Mouse (Mus musculus): ENCODE measurements at regions not wholly inside any gene's neighbourhood (a gene's known extent, or its start where the extent isn't known, plus 50 kb on each side); places are given as distances from the start of the nearest gene placed in this dataset.

GRCm38 (mm10) chr11:91524019-91524418 lies 53.3 kb downstream of the Kif2b start:
- no peak overlapping the region for H3K27ac ChIP-seq (replicated peaks)
- H3K9ac ChIP-seq, result no peak overlapping the region
- no peaks in the 10 kb centered on the region for H3K36me3 ChIP-seq
- H3K4me2 ChIP-seq, result no peak overlapping the region
- no peak overlapping the region for H3K4me3 ChIP-seq
- H3K9me3 ChIP-seq, result no peaks in the 10 kb centered on the region
- H3K4me1 ChIP-seq (replicated peaks), result no peaks in the 10 kb centered on the region
- H3K27me3 ChIP-seq, result no peaks in the 10 kb centered on the region
- 88% methylated on average over 4 of the region's 4 CpGs for WGBS
- no peak for ATAC-seq (ENCODE audit: low read depth)

GRCm38 (mm10) chr11:91479236-91479635 lies 98.1 kb downstream of the Kif2b start:
- H3K4me1 ChIP-seq (replicated peaks), result no peaks in the 10 kb centered on the region
- WGBS, result 93% methylated on average over 2 of the region's 2 CpGs

GRCm38 (mm10) chr11:91463578-91464401 lies 113.6 kb downstream of the Kif2b start:
- H3K4me3 ChIP-seq, result no peak overlapping the region
- no peak overlapping the region for H3K4me2 ChIP-seq
- no peaks in the 10 kb centered on the region for H3K27me3 ChIP-seq
- no peak overlapping the region for H3K27ac ChIP-seq (replicated peaks)
- H3K9me3 ChIP-seq, result no peaks in the 10 kb centered on the region
- no peaks in the 10 kb centered on the region for H3K36me3 ChIP-seq
- ATAC-seq (ENCODE audit: low read depth), result no peak
- WGBS, result 60% methylated on average over 8 of the region's 8 CpGs
- no peak overlapping the region for H3K9ac ChIP-seq
- no peaks in the 10 kb centered on the region for H3K4me1 ChIP-seq (replicated peaks)

More at GRCm38 (mm10) chr11:91479236-91479635, 98.1 kb downstream of the Kif2b start:
- H3K4me3 ChIP-seq, result no peak overlapping the region
- H3K4me2 ChIP-seq, result no peak overlapping the region
- H3K36me3 ChIP-seq, result no peaks in the 10 kb centered on the region
- no peak for ATAC-seq (ENCODE audit: low read depth)
- no peak overlapping the region for H3K9ac ChIP-seq
- no peaks in the 10 kb centered on the region for H3K9me3 ChIP-seq
- no peaks in the 10 kb centered on the region for H3K27me3 ChIP-seq
- no peak overlapping the region for H3K27ac ChIP-seq (replicated peaks)

GRCm38 (mm10) chr11:91461946-91462345 lies 115.4 kb downstream of the Kif2b start:
- no peak overlapping the region for H3K4me2 ChIP-seq
- no peak overlapping the region for H3K27ac ChIP-seq (replicated peaks)
- no peaks in the 10 kb centered on the region for H3K9me3 ChIP-seq
- H3K27me3 ChIP-seq, result no peaks in the 10 kb centered on the region
- no peak overlapping the region for H3K9ac ChIP-seq
- no peak overlapping the region for H3K4me3 ChIP-seq
- 66% methylated on average over 3 of the region's 3 CpGs for WGBS
- no peak for ATAC-seq (ENCODE audit: low read depth)
- no peaks in the 10 kb centered on the region for H3K4me1 ChIP-seq (replicated peaks)
- no peaks in the 10 kb centered on the region for H3K36me3 ChIP-seq

GRCm38 (mm10) chr11:91442361-91442760 lies 135.0 kb downstream of the Kif2b start:
- no peak for ATAC-seq (ENCODE audit: low read depth)
- no peak overlapping the region for H3K4me2 ChIP-seq
- H3K4me1 ChIP-seq (replicated peaks), result no peaks in the 10 kb centered on the region
- H3K27me3 ChIP-seq, result no peaks in the 10 kb centered on the region
- no peak overlapping the region for H3K9ac ChIP-seq
- H3K27ac ChIP-seq (replicated peaks), result no peak overlapping the region
- H3K4me3 ChIP-seq, result no peak overlapping the region
- 83% methylated on average over 4 of the region's 4 CpGs for WGBS
- no peaks in the 10 kb centered on the region for H3K9me3 ChIP-seq
- no peaks in the 10 kb centered on the region for H3K36me3 ChIP-seq

- H3K36me3 ChIP-seq, result no peaks in the 10 kb centered on the region
- no peaks in the 10 kb centered on the region for H3K27me3 ChIP-seq
- H3K27ac ChIP-seq (replicated peaks), result no peak overlapping the region
- ATAC-seq (ENCODE audit: low read depth), result no peak
- no peaks in the 10 kb centered on the region for H3K4me1 ChIP-seq (replicated peaks)
- no peak overlapping the region for H3K4me2 ChIP-seq
- H3K4me3 ChIP-seq, result no peak overlapping the region
- H3K9me3 ChIP-seq, result no peaks in the 10 kb centered on the region
- 91% methylated on average over 5 of the region's 5 CpGs for WGBS
- H3K9ac ChIP-seq, result no peak overlapping the region
Observed at GRCm38 (mm10) chr11:91432195-91432594, 145.2 kb downstream of the Kif2b start.

- no peaks in the 10 kb centered on the region for H3K36me3 ChIP-seq
- H3K27me3 ChIP-seq, result no peaks in the 10 kb centered on the region
- no peak overlapping the region for H3K4me2 ChIP-seq
- ATAC-seq (ENCODE audit: low read depth), result no peak
- H3K4me1 ChIP-seq (replicated peaks), result no peaks in the 10 kb centered on the region
- WGBS, result 72% methylated on average over 4 of the region's 4 CpGs
- no peak overlapping the region for H3K27ac ChIP-seq (replicated peaks)
- H3K9me3 ChIP-seq, result no peaks in the 10 kb centered on the region
- H3K9ac ChIP-seq, result no peak overlapping the region
- H3K4me3 ChIP-seq, result no peak overlapping the region
Observed at GRCm38 (mm10) chr11:91426731-91427130, 150.6 kb downstream of the Kif2b start.

- no peaks in the 10 kb centered on the region for H3K36me3 ChIP-seq
- no peak overlapping the region for H3K27ac ChIP-seq (replicated peaks)
- no peaks in the 10 kb centered on the region for H3K27me3 ChIP-seq
- H3K9me3 ChIP-seq, result no peaks in the 10 kb centered on the region
- no peaks in the 10 kb centered on the region for H3K4me1 ChIP-seq (replicated peaks)
- no peak overlapping the region for H3K4me2 ChIP-seq
- ATAC-seq (ENCODE audit: low read depth), result no peak
- H3K9ac ChIP-seq, result no peak overlapping the region
- 55% methylated on average over 3 of the region's 3 CpGs for WGBS
- H3K4me3 ChIP-seq, result no peak overlapping the region
Observed at GRCm38 (mm10) chr11:91387172-91387571, 190.2 kb downstream of the Kif2b start.

- no peaks in the 10 kb centered on the region for H3K9me3 ChIP-seq
- H3K36me3 ChIP-seq, result no peaks in the 10 kb centered on the region
- H3K4me2 ChIP-seq, result no peak overlapping the region
- H3K4me3 ChIP-seq, result no peak overlapping the region
- no peak for ATAC-seq (ENCODE audit: low read depth)
- H3K9ac ChIP-seq, result no peak overlapping the region
- H3K4me1 ChIP-seq (replicated peaks), result 0 out of 2 replicates have a peak, but pooled peaks cover 3% of the 10 kb centered on the region
- no peaks in the 10 kb centered on the region for H3K27me3 ChIP-seq
- H3K27ac ChIP-seq (replicated peaks), result no peak overlapping the region
- 15% methylated on average over 4 of the region's 4 CpGs for WGBS
Observed at GRCm38 (mm10) chr11:91357029-91357428, 220.3 kb downstream of the Kif2b start.

- H3K4me1 ChIP-seq (replicated peaks), result no peaks in the 10 kb centered on the region
- H3K9ac ChIP-seq, result no peak overlapping the region
- H3K27me3 ChIP-seq, result no peaks in the 10 kb centered on the region
- no peak overlapping the region for H3K27ac ChIP-seq (replicated peaks)
- no peak for ATAC-seq (ENCODE audit: low read depth)
- 71% methylated on average over 1 of the region's 1 CpGs for WGBS
- no peak overlapping the region for H3K4me2 ChIP-seq
- H3K36me3 ChIP-seq, result no peaks in the 10 kb centered on the region
- no peak overlapping the region for H3K4me3 ChIP-seq
- H3K9me3 ChIP-seq, result no peaks in the 10 kb centered on the region
Observed at GRCm38 (mm10) chr11:91342629-91343028, 234.7 kb downstream of the Kif2b start.

GRCm38 (mm10) chr11:91333056-91333455 lies 244.3 kb downstream of the Kif2b start:
- Histone ChIP-seq H3K9ac (no peak overlapping the region), H3K27ac (replicated peaks) (no peak overlapping the region), H3K36me3 (no peaks in the 10 kb centered on the region), H3K4me1 (replicated peaks) (no peaks in the 10 kb centered on the region), H3K4me3 (no peak overlapping the region), H3K27me3 (no peaks in the 10 kb centered on the region), H3K4me2 (no peak overlapping the region), H3K9me3 (no peaks in the 10 kb centered on the region)
- WGBS, result 85% methylated on average over 3 of the region's 3 CpGs
- no peak for ATAC-seq (ENCODE audit: low read depth)

- no peak for ATAC-seq (ENCODE audit: low read depth)
- Histone ChIP-seq H3K27ac (replicated peaks) (no peak overlapping the region), H3K36me3 (no peaks in the 10 kb centered on the region), H3K4me2 (no peak overlapping the region), H3K4me3 (no peak overlapping the region), H3K9ac (no peak overlapping the region), H3K27me3 (no peaks in the 10 kb centered on the region), H3K9me3 (no peaks in the 10 kb centered on the region), H3K4me1 (replicated peaks) (no peaks in the 10 kb centered on the region)
- WGBS, result 88% methylated on average over 8 of the region's 8 CpGs
Observed at GRCm38 (mm10) chr11:91327543-91327942, 249.8 kb downstream of the Kif2b start.

GRCm38 (mm10) chr11:91310212-91310742 lies 267.1 kb downstream of the Kif2b start:
- no peak overlapping the region for H3K4me2 ChIP-seq
- no peaks in the 10 kb centered on the region for H3K4me1 ChIP-seq (replicated peaks)
- H3K9ac ChIP-seq, result no peak overlapping the region
- H3K27me3 ChIP-seq, result no peaks in the 10 kb centered on the region
- no peaks in the 10 kb centered on the region for H3K36me3 ChIP-seq
- no peaks in the 10 kb centered on the region for H3K9me3 ChIP-seq
- WGBS, result 56% methylated on average over 3 of the region's 3 CpGs
- no peak for ATAC-seq (ENCODE audit: low read depth)
- no peak overlapping the region for H3K27ac ChIP-seq (replicated peaks)
- H3K4me3 ChIP-seq, result no peak overlapping the region

Data from neural tube, embryonic 13.5 days (tissue).